Mouse (Mus musculus) heart, postnatal 0 days (tissue): ENCODE results near the gene Ubash3a.

ENCODE experiments used
- CTCF ChIP-seq: IDR thresholded peaks from 2 replicates; pipeline ENCODE4 v1.5.1; 2016; ENCODE audit warnings: antibody characterized with exemption, control low read depth, low read depth
- EP300 ChIP-seq: IDR thresholded peaks from 2 replicates; pipeline ENCODE4 v1.6.1; 2016; ENCODE audit warnings: antibody characterized with exemption, low read depth

GRCm38 (mm10) chr17:31254463-31254931 lies 46.8 kb downstream of the Ubash3a start:
- TF ChIP-seq EP300 (no peak), CTCF (peak; percentile 89)
